Mouse (Mus musculus): ENCODE measurements around the gene Ubn1. TPM values are rescaled to one million over a fixed set of nuclear protein-coding genes. Genes with fewer than 3 reads are reported as not detected.

Ubn1 gene
- total RNA-seq, 1 experiment from 2014 or later, result 67.4 TPM

- no peak for ATAC-seq (replicated peaks; ENCODE audit: low read depth, poor library complexity, severe bottlenecking)
Observed at GRCm38 (mm10) chr16:5135551-5136261, 85.8 kb downstream of the Ubn1 start.

Other genes starting within 250 kb of the Ubn1 start
- not detected in 2 replicates for gene 4930562C15Rik, start 214.6 kb upstream of the Ubn1 start, total RNA-seq (2017)
- 19.6 and 25.8 TPM in 2 replicates for gene Ubald1, start 169.7 kb upstream of the Ubn1 start, total RNA-seq (2017)
- 11.2 and 13.5 TPM in 2 replicates for gene Mgrn1, start 163.8 kb upstream of the Ubn1 start, total RNA-seq (2017)
- 11.5 and 17.5 TPM in 2 replicates for gene Nudt16l1, start 111.3 kb upstream of the Ubn1 start, total RNA-seq (2017)
- 16.4 and 25.4 TPM in 2 replicates for gene Anks3, start 85.9 kb upstream of the Ubn1 start, total RNA-seq (2017)
- not detected in 2 replicates for gene Sept12, start 52.2 kb upstream of the Ubn1 start, total RNA-seq (2017)
- gene Smim22, start 42.8 kb upstream of the Ubn1 start, total RNA-seq (2017), result not detected in 2 replicates
- gene Rogdi, start 36.5 kb upstream of the Ubn1 start, total RNA-seq (2017), result 6.7 and 10.7 TPM in 2 replicates
- gene Glyr1, start 194 bp upstream of the Ubn1 start, total RNA-seq (2017), result 89.6 and 95.6 TPM in 2 replicates
- gene Ppl, start 82.4 kb downstream of the Ubn1 start, total RNA-seq (2017), result 0.10 TPM in 1 of 2 replicates, not detected in the other
- not detected in 2 replicates for gene Sec14l5, start 97.1 kb downstream of the Ubn1 start, total RNA-seq (2017)
- gene Nagpa, start 154.0 kb downstream of the Ubn1 start, total RNA-seq (2017), result 36.0 and 38.9 TPM in 2 replicates
- gene AU021092, start 172.2 kb downstream of the Ubn1 start, total RNA-seq (2017), result not detected in 2 replicates
- 21.5 and 23.6 TPM in 2 replicates for gene Alg1, start 183.6 kb downstream of the Ubn1 start, total RNA-seq (2017)
- gene Eef2kmt, start 205.9 kb downstream of the Ubn1 start, total RNA-seq (2017), result 16.9 and 30.5 TPM in 2 replicates